Mouse (Mus musculus) hindbrain, embryonic 13.5 days (tissue): ENCODE results near the gene Kcnma1. TPM values are rescaled to one million over a fixed set of nuclear protein-coding genes. Genes with fewer than 3 reads are reported as not detected.

ENCODE experiments used
- ATAC-seq: fragments of 200-750 bp; cut with Nextera tagmentation; 2 replicates; pipeline ENCODE4 v1.8.0; 2017; ENCODE audit warnings: moderate TSS enrichment; ENCODE audit not compliant: low FRiP score
- H3K27ac ChIP-seq: fragments of 300-500 bp; sonication (generic); 2 replicates; pipeline ENCODE4 v1.5.1; 2015; ENCODE audit warnings: inconsistent platforms, mild to moderate bottlenecking, moderate library complexity
- H3K27me3 ChIP-seq: fragments of 300-500 bp; sonication (generic); 2 replicates; pipeline ENCODE4 v1.6.1; 2015; ENCODE audit warnings: mild to moderate bottlenecking, inconsistent platforms
- H3K36me3 ChIP-seq: fragments of 300-500 bp; sonication (generic); 2 replicates; pipeline ENCODE4 v1.6.1; 2015; ENCODE audit warnings: mild to moderate bottlenecking, inconsistent platforms
- H3K4me1 ChIP-seq: fragments of 300-500 bp; sonication (generic); replicated peaks from 2 replicates; pipeline ENCODE4 v1.6.1; 2015; ENCODE audit warnings: inconsistent platforms
- H3K4me2 ChIP-seq: fragments of 300-500 bp; sonication (generic); 2 replicates; pipeline ENCODE4 v1.6.1; 2015; ENCODE audit warnings: inconsistent platforms, mild to moderate bottlenecking, moderate library complexity
- H3K4me3 ChIP-seq: fragments of 300-500 bp; sonication (generic); 2 replicates; pipeline ENCODE4 v1.5.1; 2015; ENCODE audit warnings: mild to moderate bottlenecking, inconsistent platforms
- H3K9ac ChIP-seq: fragments of 300-500 bp; sonication (generic); 2 replicates; pipeline ENCODE4 v1.6.1; 2015; ENCODE audit warnings: mild to moderate bottlenecking, inconsistent platforms
- H3K9me3 ChIP-seq: fragments of 300-500 bp; sonication (generic); 2 replicates; pipeline ENCODE4 v1.6.1; 2016; ENCODE audit warnings: inconsistent platforms
- WGBS: fragments of 180-500 bp; shearing (Covaris S2); methylation state at CpG from one replicate; pipeline ENCODE4 v1.1.7; 2015; 5-methylcytosine and 5-hydroxymethylcytosine counted together
- polyA plus RNA-seq: library from polyadenylated mRNA; unstranded; fragments of >200 nt; fragmentation: Nextera tagmentation; extraction: Ambion mirVana; gene quantifications from 2 replicates; pipeline ENCODE4 v1.2.1, GENCODE M21; 2015

Gene Kcnma1
- polyA plus RNA-seq, 1 experiment from 2014 or later, result 13.8 TPM

- no peak overlapping the region for H3K4me3 ChIP-seq
- no peak overlapping the region for H3K27ac ChIP-seq
- H3K4me2 ChIP-seq, result no peak overlapping the region
- no peaks in the 10 kb centered on the region for H3K36me3 ChIP-seq
- H3K27me3 ChIP-seq, result no peaks in the 10 kb centered on the region
- no peaks in the 10 kb centered on the region for H3K4me1 ChIP-seq
- no peak overlapping the region for H3K9ac ChIP-seq
- WGBS, result 90% methylated on average over 9 of the region's 9 CpGs
- no peaks in the 10 kb centered on the region for H3K9me3 ChIP-seq
- ATAC-seq, result no peak
These were observed 521.5 kb downstream of the Kcnma1 start for GRCm38 (mm10) chr14:23492581-23493360.

- no peaks in the 10 kb centered on the region for H3K4me1 ChIP-seq
- H3K9me3 ChIP-seq, result no peaks in the 10 kb centered on the region
- no peak overlapping the region for H3K27ac ChIP-seq
- 57% methylated on average over 2 of the region's 2 CpGs for WGBS
- H3K36me3 ChIP-seq, result no peaks in the 10 kb centered on the region
- H3K4me2 ChIP-seq, result no peak overlapping the region
- no peak overlapping the region for H3K4me3 ChIP-seq
- no peaks in the 10 kb centered on the region for H3K27me3 ChIP-seq
- no peak for ATAC-seq
- no peak overlapping the region for H3K9ac ChIP-seq
These were observed 522.9 kb downstream of the Kcnma1 start for GRCm38 (mm10) chr14:23491359-23491758.

- Histone ChIP-seq H3K4me2 (no peak overlapping the region), H3K9me3 (no peaks in the 10 kb centered on the region), H3K9ac (no peak overlapping the region), H3K36me3 (no peaks in the 10 kb centered on the region), H3K4me1 (no peaks in the 10 kb centered on the region), H3K27ac (no peak overlapping the region), H3K4me3 (no peak overlapping the region), H3K27me3 (no peaks in the 10 kb centered on the region)
- WGBS, result 89% methylated on average over 1 of the region's 1 CpGs
- ATAC-seq, result no peak
These were observed 527.6 kb downstream of the Kcnma1 start for GRCm38 (mm10) chr14:23486687-23487086.

DNA sequence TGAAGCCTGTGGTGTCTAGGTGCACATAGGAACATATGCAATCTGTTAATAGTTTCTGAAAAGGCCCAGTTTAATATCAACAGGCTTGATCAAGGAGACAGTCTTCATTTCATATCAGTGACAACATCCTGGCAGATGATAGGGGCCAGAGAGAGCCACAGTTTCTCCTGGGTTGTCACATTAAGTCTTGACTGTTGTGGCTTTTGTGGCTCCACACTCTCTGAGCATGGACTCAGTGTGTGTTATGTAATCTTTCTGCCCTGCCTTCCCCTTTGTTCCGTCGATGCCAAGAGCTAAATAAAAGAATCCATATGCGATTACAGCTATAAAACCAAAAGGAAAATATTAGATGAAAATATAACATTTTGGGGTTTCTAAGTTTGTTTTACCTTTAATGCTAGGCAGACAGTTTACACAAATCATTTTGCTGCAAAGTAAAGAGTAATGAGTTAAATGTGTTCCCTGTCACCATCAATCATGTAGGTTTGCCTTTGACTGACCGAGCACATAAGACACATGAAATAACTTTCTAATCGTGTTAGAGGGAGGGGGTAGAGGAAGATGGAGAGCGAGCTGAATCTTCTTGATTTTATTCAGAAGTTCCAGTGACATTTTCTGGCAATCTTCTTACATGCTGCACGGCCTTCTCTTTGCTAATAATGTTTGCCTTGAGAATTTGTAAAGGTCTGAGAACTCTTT is 528.3 kb downstream of the Kcnma1 start:
- no peak overlapping the region for H3K4me3 ChIP-seq
- no peak overlapping the region for H3K4me2 ChIP-seq
- no peak for ATAC-seq
- H3K27ac ChIP-seq, result no peak overlapping the region
- no peak overlapping the region for H3K9ac ChIP-seq
- H3K36me3 ChIP-seq, result no peaks in the 10 kb centered on the region
- no peaks in the 10 kb centered on the region for H3K9me3 ChIP-seq
- no peaks in the 10 kb centered on the region for H3K4me1 ChIP-seq
- WGBS, result 77% methylated on average over 7 of the region's 7 CpGs
- H3K27me3 ChIP-seq, result no peaks in the 10 kb centered on the region

- no peak overlapping the region for H3K4me2 ChIP-seq
- no peaks in the 10 kb centered on the region for H3K4me1 ChIP-seq
- no peak overlapping the region for H3K27ac ChIP-seq
- 87% methylated on average over 4 of the region's 4 CpGs for WGBS
- H3K9me3 ChIP-seq, result no peaks in the 10 kb centered on the region
- no peak overlapping the region for H3K4me3 ChIP-seq
- no peak for ATAC-seq
- no peaks in the 10 kb centered on the region for H3K36me3 ChIP-seq
- H3K27me3 ChIP-seq, result no peaks in the 10 kb centered on the region
- no peak overlapping the region for H3K9ac ChIP-seq
These were observed 539.2 kb downstream of the Kcnma1 start for GRCm38 (mm10) chr14:23475129-23475528.

- WGBS, result 82% methylated on average over 2 of the region's 2 CpGs
- no peak for ATAC-seq
These were observed 544.2 kb downstream of the Kcnma1 start for GRCm38 (mm10) chr14:23470071-23470470.

GRCm38 (mm10) chr14:23465135-23465534 is 549.2 kb downstream of the Kcnma1 start:
- no peak overlapping the region for H3K9ac ChIP-seq
- no peak overlapping the region for H3K4me3 ChIP-seq

More at GRCm38 (mm10) chr14:23470071-23470470, 544.2 kb downstream of the Kcnma1 start:
- no peaks in the 10 kb centered on the region for H3K27me3 ChIP-seq
- H3K4me1 ChIP-seq, result no peaks in the 10 kb centered on the region; the same call in 1 of the 2 replicates
- H3K4me2 ChIP-seq, result no peak overlapping the region
- no peak overlapping the region for H3K27ac ChIP-seq
- no peak overlapping the region for H3K9ac ChIP-seq
- no peaks in the 10 kb centered on the region for H3K36me3 ChIP-seq
- H3K9me3 ChIP-seq, result no peaks in the 10 kb centered on the region
- H3K4me3 ChIP-seq, result no peak overlapping the region

DNA sequence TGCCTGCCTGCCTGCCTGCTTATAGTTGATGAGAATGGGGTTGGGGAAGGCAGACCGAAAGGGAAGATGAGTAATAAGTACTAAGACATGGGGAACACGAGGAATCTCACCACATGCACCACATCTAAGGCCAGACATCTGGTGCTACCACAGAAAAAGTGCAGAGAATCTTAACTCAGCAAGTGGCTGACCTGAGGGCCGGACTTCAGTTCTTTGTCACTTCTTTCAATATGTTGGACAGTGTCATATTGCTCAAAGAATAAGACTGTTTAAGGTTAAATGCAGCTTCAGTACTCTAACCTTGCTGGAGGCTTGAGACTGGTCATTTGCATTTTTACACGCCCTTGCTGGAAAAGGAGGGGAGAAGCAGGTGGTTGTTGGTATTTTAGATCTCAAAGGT is 555.7 kb downstream of the Kcnma1 start:
- Histone ChIP-seq H3K4me2 (no peak overlapping the region), H3K4me1 (peaks cover 12% of the 10 kb centered on the region; the same call in 1 of the 2 replicates), H3K9me3 (no peaks in the 10 kb centered on the region), H3K9ac (no peak overlapping the region), H3K4me3 (no peak overlapping the region), H3K27me3 (no peaks in the 10 kb centered on the region), H3K27ac (no peak overlapping the region), H3K36me3 (no peaks in the 10 kb centered on the region)
- ATAC-seq, result no peak
- 65% methylated on average over 4 of the region's 4 CpGs for WGBS

More at GRCm38 (mm10) chr14:23465135-23465534, 549.2 kb downstream of the Kcnma1 start:
- Histone ChIP-seq H3K36me3 (no peaks in the 10 kb centered on the region), H3K9me3 (no peaks in the 10 kb centered on the region), H3K27ac (no peak overlapping the region), H3K4me2 (no peak overlapping the region), H3K27me3 (no peaks in the 10 kb centered on the region), H3K4me1 (peaks cover 9% of the 10 kb centered on the region; the same call in 1 of the 2 replicates)
- 87% methylated on average over 2 of the region's 2 CpGs for WGBS
- ATAC-seq, result no peak

DNA sequence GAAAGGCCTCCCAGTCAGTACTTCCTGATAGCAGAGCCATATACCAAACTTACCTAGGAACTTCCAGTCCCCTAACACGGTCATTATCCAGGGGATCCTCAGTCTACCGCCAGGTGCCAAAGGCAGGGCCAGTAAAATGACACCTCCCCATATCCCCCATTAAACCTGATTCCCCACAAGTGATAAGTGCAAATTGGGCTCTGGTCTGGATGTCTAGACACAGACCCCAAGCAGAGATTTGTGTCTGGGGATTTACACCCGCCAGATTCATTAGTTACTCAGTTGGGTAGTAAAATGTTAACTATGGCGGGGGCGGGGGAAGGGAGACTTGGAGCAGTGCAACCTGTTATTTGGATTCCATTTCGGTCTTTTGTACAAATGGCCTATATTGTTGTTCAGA is 562.6 kb downstream of the Kcnma1 start:
- 84% methylated on average over 6 of the region's 6 CpGs for WGBS
- Histone ChIP-seq H3K27me3 (no peaks in the 10 kb centered on the region), H3K36me3 (no peaks in the 10 kb centered on the region), H3K4me2 (no peak overlapping the region), H3K9ac (no peak overlapping the region), H3K9me3 (no peaks in the 10 kb centered on the region), H3K27ac (no peak overlapping the region), H3K4me1 (0 out of 2 replicates have a peak, but pooled peaks cover 2% of the 10 kb centered on the region), H3K4me3 (no peak overlapping the region)
- ATAC-seq, result no peak

- no peak overlapping the region for H3K9ac ChIP-seq
- H3K4me1 ChIP-seq, result no peaks in the 10 kb centered on the region
- H3K27ac ChIP-seq, result no peak overlapping the region
- no peak overlapping the region for H3K4me2 ChIP-seq
- H3K36me3 ChIP-seq, result 0 out of 2 replicates have a peak, but pooled peaks cover 3% of the 10 kb centered on the region
- 0 out of 2 replicates have a peak, but pooled peaks cover 3% of the 10 kb centered on the region for H3K27me3 ChIP-seq
- no peak overlapping the region for H3K4me3 ChIP-seq
- WGBS, result 93% methylated on average over 3 of the region's 3 CpGs
- no peaks in the 10 kb centered on the region for H3K9me3 ChIP-seq
- no peak for ATAC-seq
These were observed 576.8 kb downstream of the Kcnma1 start for GRCm38 (mm10) chr14:23437467-23437866.

DNA sequence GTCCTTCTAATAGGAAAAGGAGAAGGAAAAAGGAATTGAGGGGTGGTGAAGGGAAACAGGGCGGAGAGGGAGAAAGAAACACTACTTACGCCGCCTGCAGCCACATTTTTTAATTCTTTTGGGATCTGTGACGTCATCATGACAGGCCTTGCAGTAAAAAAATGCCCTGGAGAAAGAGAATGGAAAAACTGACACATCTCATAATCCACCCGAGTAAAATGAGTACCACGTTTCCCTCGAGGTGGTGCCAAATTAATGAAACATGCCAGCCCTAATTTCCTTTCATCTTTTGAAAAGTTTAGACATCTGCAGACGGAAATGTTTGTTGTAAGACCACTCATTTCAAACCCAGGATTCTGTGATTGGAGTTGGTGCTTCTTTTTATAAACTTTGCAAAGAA is 578.4 kb downstream of the Kcnma1 start:
- Histone ChIP-seq H3K27me3 (0 out of 2 replicates have a peak, but pooled peaks cover 3% of the 10 kb centered on the region), H3K4me2 (no peak overlapping the region), H3K36me3 (0 out of 2 replicates have a peak, but pooled peaks cover 3% of the 10 kb centered on the region), H3K27ac (no peak overlapping the region), H3K9ac (no peak overlapping the region), H3K4me3 (no peak overlapping the region), H3K4me1 (no peaks in the 10 kb centered on the region), H3K9me3 (no peaks in the 10 kb centered on the region)
- 72% methylated on average over 8 of the region's 8 CpGs for WGBS
- ATAC-seq, result no peak

- Histone ChIP-seq H3K4me1 (0 out of 2 replicates have a peak, but pooled peaks cover 3% of the 10 kb centered on the region), H3K36me3 (no peaks in the 10 kb centered on the region), H3K27ac (no peak overlapping the region), H3K4me3 (no peak overlapping the region), H3K4me2 (no peak overlapping the region), H3K9me3 (no peaks in the 10 kb centered on the region), H3K9ac (no peak overlapping the region), H3K27me3 (no peaks in the 10 kb centered on the region)
- no peak for ATAC-seq
- 89% methylated on average over 2 of the region's 2 CpGs for WGBS
These were observed 584.3 kb downstream of the Kcnma1 start for GRCm38 (mm10) chr14:23430006-23430405.
